Mouse (Mus musculus) neutrophil, adult 5-6 weeks (primary cell): ENCODE data around the gene Flt3l. TPM values are rescaled to one million over a fixed set of nuclear protein-coding genes. Genes with fewer than 3 reads are reported as not detected.

Experiments used
- ATAC-seq: fragments of 151-379, 151-347 bp; 2 replicates; pipeline ENCODE4 v1.8.0; 2017; ENCODE audit warnings: mild to moderate bottlenecking, moderate TSS enrichment; ENCODE audit not compliant: insufficient number of reproducible peaks, poor library complexity, low FRiP score, severe bottlenecking; ENCODE audit errors: extremely low read depth
- total RNA-seq: library from RNA; stranded (forward); fragments of 200-1000 nt; gene quantifications from 2 replicates; pipeline ENCODE4 v1.2.3, GENCODE M21; 2017

Gene Flt3l
- total RNA-seq, 1 experiment from 2014 or later: 37.5 TPM

DNA sequence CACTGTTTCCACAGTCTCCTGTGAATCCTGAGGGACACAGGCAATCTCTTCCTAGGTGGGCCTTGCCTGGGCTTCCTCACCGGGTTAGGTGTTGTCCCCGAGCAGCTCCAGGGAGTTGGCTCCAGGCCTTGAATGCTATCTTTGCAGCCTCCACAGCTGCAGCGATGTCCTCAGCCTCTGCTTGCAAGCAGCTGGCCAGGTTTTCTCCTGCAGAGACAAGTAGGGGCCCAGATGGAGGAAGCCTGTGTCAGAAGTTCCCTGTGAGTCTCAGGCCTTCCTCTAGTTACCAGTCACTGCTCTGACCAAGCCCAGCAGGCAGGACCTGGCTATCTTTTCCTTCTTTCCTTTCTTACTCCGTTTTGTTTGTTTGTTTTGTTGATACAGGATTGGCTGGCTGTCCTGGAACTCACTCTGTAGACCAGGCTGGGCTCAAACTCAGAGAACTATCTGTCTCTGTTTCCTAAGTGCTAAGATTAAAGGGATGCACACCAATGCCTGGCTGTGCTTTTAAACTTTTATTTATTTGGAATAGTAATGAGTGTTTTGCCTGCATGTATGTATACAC is 12.4 kb upstream of the Flt3l start:
- ATAC-seq: no peak

DNA sequence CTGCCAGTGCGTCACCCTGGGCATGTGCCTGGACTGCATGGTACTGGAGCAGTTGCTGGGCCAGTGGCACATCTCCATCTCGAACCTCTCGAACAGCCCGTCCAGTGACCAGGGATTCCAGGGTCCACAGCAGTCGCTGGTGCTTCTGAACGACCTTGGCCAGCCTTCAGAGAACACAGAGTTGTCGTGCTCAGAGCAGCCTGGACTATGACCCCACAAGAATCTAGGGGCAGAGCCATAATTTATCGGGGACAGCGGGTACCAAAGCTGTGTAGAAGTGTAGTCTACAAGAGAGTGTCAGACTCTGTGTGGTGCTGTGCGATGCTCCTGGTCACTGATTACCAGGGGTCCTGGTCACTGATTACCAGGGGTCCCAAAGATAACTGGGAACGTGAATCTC is 11.7 kb upstream of the Flt3l start:
- no peak for ATAC-seq

DNA sequence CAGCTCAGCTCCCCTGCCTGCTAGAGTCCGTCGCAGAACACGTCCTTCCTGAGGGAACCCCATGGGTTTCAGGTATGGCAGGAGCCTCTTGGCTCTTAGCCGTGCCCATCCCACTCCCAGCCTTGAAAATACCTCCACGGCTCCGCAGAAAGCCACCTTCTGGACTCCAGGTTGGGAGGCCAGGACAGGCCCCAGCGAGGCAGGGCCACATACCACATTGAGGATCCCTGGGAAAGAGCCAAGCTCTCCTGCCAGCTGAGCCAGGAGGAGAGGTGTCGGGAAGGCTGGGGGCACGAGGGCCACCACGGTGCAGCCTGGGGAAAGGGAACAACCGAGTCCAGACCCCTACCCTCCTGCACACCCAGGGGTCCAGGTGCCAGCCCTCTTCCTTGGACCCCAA is 11.0 kb upstream of the Flt3l start:
- no peak for ATAC-seq

DNA sequence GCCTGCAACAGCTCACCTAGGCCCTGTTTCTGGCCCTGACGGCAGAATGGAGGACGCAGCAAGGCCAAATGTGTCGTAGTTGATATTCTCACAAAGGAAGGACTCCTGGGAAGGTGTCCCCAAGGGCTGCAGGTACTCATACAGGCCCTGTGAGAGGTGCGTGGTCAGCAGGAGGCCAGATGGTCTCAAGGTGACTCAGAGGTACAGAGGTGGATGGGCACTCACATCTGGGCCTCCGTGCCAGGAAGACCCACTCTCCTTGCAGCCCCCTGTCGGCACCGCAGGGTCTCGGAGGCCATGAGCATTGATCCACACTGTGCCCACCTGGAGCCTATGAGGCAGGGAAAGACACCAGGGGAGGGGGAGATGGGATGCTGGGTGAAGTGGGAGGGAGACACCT is 9.2 kb upstream of the Flt3l start:
- ATAC-seq: no peak

- ATAC-seq: no peak
Observed at GRCm38 (mm10) chr7:45144368-45145174, 8.3 kb upstream of the Flt3l start.

- no peak for ATAC-seq
Observed at GRCm38 (mm10) chr7:45141914-45142313, 5.7 kb upstream of the Flt3l start.

GRCm38 (mm10) chr7:45141319-45141718 is 5.1 kb upstream of the Flt3l start:
- ATAC-seq: no peak

DNA sequence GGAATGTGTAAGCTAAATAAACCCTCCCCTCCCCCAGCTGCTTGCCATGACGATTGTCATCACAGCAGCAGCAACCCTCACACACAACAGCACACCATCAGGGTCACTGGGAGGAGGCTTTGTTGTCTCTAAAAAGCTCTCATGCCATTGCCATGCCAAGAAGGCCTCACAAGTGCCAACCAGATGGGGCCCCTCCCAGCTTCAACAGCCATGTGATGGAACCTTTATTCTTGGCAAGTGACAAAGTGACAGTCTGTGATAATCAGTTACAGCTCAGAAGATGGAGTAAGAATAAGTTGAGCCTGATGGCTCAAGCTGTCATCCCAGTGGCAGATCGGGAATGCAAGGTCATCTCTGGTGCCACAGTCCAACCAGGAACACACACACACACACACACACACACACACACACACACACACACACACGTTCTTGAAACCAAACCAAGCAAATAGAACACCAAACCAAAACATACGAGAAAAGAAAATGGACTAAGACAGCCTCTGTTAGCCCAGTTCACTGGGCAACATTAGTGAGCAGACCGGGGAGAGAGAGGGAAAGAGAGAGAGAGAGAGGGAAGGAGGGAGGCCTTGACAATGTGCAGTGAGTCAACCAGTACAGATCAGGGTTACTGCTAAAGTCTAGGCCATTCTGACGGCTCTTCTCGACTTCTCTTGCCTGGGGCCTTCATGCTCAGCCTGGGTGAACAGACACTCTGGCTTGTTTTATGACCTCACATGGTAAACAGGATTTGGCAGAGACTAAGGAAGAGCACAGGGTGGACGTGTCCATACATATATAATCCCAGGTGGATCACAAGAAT is 3.9 kb upstream of the Flt3l start:
- no peak for ATAC-seq

DNA sequence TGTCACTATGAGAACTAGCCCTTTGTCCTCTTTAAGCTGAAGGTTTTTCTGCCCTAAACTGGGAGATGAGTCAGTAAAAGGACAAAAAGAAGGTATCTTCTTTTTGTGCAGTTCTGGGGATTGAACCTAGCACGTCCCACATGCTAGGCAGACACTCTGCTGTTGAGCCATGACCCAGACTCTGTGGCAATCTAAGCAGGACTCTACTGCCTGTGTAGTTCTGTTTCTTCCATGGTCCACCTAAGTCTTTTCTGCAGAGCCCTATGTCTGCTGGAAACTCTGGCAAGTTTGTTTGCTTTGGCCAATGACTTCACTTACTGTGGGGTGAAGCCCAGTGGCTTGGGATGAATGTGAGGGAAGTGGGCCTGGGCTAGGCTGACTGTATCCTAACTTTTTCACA is 2.2 kb upstream of the Flt3l start:
- ATAC-seq: no peak

GRCm38 (mm10) chr7:45137171-45138006 is 1.2 kb upstream of the Flt3l start:
- ATAC-seq: no peak

DNA sequence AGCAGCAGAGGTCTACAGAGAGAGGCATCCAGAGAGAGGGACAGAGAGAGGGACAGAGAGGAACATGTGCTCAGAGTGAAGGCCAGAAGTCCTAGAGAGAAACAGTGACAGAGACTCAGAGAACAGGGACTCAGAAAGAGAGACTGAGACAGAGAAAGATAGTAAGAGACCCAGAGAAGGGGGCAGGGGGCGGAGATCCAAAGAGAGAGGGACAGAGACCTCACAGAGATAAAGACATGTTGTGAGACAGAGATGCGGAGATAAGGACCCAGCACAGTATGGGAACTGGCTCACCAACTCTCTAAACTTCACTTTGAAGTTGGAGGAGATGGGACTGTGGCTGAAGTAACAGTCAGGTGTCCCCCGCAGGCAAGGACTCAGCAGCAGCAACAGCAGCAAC is 862 bp downstream of the Flt3l start:
- no peak for ATAC-seq

GRCm38 (mm10) chr7:45134544-45135026 is 1.6 kb downstream of the Flt3l start:
- no peak for ATAC-seq

- ATAC-seq: no peak
Observed at GRCm38 (mm10) chr7:45133446-45134159, 2.6 kb downstream of the Flt3l start.

DNA sequence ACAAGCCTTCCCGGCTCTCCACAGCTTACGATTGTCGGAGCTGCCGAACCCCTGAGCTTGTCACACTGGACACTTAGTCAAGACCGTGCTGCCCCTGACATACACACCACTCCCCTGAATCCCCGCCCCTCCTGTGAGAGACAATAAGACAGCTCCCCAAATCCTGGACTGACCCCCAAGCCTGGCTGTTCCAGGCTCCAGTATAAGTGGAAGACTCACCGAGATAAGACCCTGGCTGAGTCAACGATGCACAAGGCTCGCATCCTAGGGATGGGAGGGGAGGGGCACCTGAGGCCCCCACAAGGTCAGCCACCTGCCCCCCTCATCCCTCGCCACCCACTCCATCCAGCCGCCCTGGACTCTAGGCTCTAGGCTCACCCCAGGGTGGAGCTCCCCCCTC is 4.4 kb downstream of the Flt3l start:
- no peak for ATAC-seq

DNA sequence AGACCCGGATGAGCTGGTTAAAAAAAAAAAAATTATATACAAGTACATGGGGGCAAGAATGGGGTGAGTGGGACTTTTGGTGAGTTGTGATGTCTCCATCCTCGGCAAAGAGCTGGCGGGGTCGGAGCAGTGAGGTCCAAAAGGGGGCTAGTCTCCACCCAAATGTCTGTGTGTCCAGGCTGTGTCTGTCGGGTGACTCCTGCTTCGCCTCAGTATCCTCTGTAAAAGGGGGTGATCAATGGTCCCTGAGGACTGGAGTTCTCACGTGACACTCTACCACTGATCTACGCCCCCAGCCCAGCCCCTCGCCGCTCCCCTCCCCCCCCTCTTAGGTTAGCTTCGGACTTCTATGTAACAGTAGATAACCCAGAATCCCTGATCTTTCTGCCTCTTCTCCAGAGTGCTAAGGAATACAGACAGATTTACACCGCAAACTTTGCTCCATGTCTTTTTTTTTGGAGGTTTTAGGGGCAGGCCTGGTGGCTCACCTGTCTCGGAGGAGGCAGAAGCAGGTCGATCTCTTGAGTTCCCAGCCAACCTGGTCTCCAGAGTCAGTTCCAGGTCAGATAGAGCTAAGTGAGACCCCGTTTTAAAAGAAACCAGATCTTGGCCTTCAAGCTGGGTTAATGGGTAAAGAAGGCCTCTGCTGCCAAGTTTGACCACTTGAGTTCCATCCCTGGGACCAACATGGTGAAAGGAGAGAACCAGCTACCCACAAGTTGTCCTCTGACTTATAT is 6.3 kb downstream of the Flt3l start:
- no peak for ATAC-seq

DNA sequence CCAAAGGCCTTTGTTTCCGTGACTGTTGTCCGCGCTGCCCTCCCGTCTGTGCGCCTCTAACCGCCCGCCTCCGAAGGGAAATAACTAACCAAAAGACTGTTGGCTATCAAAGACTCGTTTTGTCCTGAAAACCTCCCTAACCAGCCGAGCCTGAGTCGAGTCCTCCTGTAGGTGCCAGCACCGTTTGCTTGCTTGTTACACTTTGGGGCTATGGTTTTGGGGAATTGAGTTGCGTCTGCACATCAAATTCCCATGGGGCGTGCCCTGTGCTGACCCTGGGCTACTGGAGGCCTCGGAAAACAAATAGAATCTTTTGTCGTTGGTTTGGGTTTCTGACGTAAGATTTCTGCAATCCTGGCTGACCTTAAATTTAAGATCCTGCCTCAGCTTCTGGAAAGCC is 6.9 kb downstream of the Flt3l start:
- ATAC-seq: no peak

GRCm38 (mm10) chr7:45128624-45129246 is 7.5 kb downstream of the Flt3l start, which contains the start of gene Rpl13a:
Rpl13a (minus strand) TSS chr7:45128761.
- peak; percentile 78 for ATAC-seq
